In the genomic region with DNA sequence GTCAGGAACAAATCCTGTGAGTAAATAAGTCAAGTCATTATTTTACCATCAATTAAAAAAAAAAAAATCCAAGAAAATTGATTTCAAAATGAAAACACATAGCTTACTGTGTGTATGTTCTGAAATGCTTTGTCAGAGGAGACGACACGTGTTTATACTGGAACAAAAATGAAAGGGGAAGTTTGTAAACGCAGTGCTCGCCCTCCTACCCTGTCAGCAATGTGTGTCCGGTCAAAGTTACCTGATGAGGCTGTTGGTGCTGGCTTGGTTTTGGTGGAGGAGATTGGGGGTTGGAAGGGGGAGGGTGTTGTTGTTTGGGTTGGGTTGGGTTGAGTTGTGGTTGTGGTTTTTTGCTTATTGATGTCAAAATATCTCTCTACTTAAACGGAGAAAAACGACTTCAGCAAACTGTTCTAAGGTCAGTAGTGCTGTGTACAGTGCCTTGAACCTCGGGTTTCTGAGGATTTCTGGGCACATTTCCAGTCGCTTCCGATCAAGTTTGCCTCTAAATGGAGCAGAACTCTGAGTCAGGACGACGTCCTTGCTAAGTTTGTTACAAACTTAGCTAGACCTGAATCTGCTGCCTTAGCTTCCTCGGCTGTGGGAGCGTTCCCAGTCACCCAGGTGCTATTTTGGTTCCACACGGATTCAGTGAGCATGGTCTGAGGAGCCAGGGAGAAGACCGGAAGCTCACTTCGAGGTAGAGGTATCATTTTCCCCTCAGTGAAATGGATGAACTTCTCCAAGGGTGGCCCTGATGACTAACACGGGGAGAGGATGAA, we compare ENCODE assay signal across 9 mouse cellular contexts.
A peak's percentile ranks its signal among the peaks of the same experiment; 100 is the strongest.
DNase-seq lines count a peak whose midpoint lies in the region; ATAC-seq and TF ChIP-seq lines count a peak whose summit lies in the region.
"Had no signal": no experiment of that assay in that cellular context is flagged by ENCODE, and none has a peak within 500 bp of the region (broad histone marks: within the 10 kb centered on the region; RNA-seq: fewer than 3 reads in every experiment).

No protein-coding gene starts in this region.

- no peaks in the 10 kb centered on the region for H3K27me3 ChIP-seq in ES-Bruce4 (ENCODE audit: control insufficient read depth, insufficient read depth, low read length, poor library complexity, severe bottlenecking)
- H3K27me3 ChIP-seq in megakaryocyte, embryonic 14.5 days (replicated peaks), result no peaks in the 10 kb centered on the region
- H3K27me3 ChIP-seq in hindbrain, postnatal 0 days (ENCODE audit: insufficient read depth, low read length), result no peaks in the 10 kb centered on the region
- H3K27me3 ChIP-seq in midbrain, postnatal 0 days (ENCODE audit: insufficient read depth, low read length), result no peaks in the 10 kb centered on the region
- H3K27me3 ChIP-seq: forebrain, embryonic 12.5 days had no signal

- H3K9ac ChIP-seq in ES-Bruce4 (ENCODE audit: low read depth, poor library complexity, severe bottlenecking), result no peak overlapping the region
- H3K9ac ChIP-seq in hindbrain, postnatal 0 days (replicated peaks; ENCODE audit: low read length), result no peak overlapping the region
- H3K9ac ChIP-seq in midbrain, postnatal 0 days (replicated peaks; ENCODE audit: low read length, poor library complexity, severe bottlenecking), result no peak overlapping the region
- H3K9ac ChIP-seq: forebrain, embryonic 12.5 days had no signal

- H3K9me3 ChIP-seq in ES-Bruce4 (replicated peaks; ENCODE audit: control insufficient read depth, insufficient read depth, low read length, poor library complexity, severe bottlenecking), result 0 out of 2 replicates have a peak, but pooled peaks cover 2% of the 10 kb centered on the region
- peaks cover 6% of the 10 kb centered on the region for H3K9me3 ChIP-seq in megakaryocyte, embryonic 14.5 days
- no peaks in the 10 kb centered on the region for H3K9me3 ChIP-seq in hindbrain, postnatal 0 days (ENCODE audit: low read length)
- no peaks in the 10 kb centered on the region for H3K9me3 ChIP-seq in midbrain, postnatal 0 days (ENCODE audit: low read length)
- H3K9me3 ChIP-seq: forebrain, embryonic 12.5 days had no signal

- 66% methylated on average over 18 of the region's 18 CpGs for WGBS in hindbrain, postnatal 0 days
- WGBS in midbrain, postnatal 0 days, result 67% methylated on average over 18 of the region's 18 CpGs

- TF ChIP-seq CTCF in ES-Bruce4 (IDR thresholded peaks at IDR 0.05; ENCODE audit: low read depth, low read length), result no peak
- TF ChIP-seq CTCF in hindbrain, postnatal 0 days (IDR thresholded peaks at IDR 0.05; ENCODE audit: low read depth), result no peak
- TF ChIP-seq CTCF in midbrain, postnatal 0 days (IDR thresholded peaks at IDR 0.05), result no peak

- H3K27ac ChIP-seq in ES-Bruce4 (ENCODE audit: insufficient read depth, low read length), result peak overlapping the region; percentile 81
- H3K27ac ChIP-seq in hindbrain, postnatal 0 days, result no peak overlapping the region
- no peak overlapping the region for H3K27ac ChIP-seq in midbrain, postnatal 0 days (ENCODE audit: low read depth, low read length)
- H3K27ac ChIP-seq: forebrain, embryonic 12.5 days had no signal

- no peak for TF ChIP-seq POLR2A in ES-Bruce4 (IDR thresholded peaks at IDR 0.05; ENCODE audit: insufficient read depth, low read length)

- no peak for ATAC-seq in hindbrain, postnatal 0 days
- no peak for ATAC-seq in midbrain, postnatal 0 days (ENCODE audit: low FRiP score)

- peaks cover 10% of the 10 kb centered on the region for H3K4me1 ChIP-seq in ES-Bruce4 (ENCODE audit: control insufficient read depth, insufficient read depth, low read length)
- peaks cover 14% of the 10 kb centered on the region for H3K4me1 ChIP-seq in megakaryocyte, embryonic 14.5 days
- no peaks in the 10 kb centered on the region for H3K4me1 ChIP-seq in hindbrain, postnatal 0 days (ENCODE audit: insufficient read depth, low read length)
- no peaks in the 10 kb centered on the region for H3K4me1 ChIP-seq in midbrain, postnatal 0 days (ENCODE audit: insufficient read depth, low read length)

- no peak for TF ChIP-seq EP300 in ES-Bruce4 (IDR thresholded peaks at IDR 0.05; ENCODE audit: insufficient read depth, low read depth, low read length)

- peak; percentile 53 to 58 for DNase-seq in left cerebral cortex, postnatal 36 days (ENCODE audit: low spot score in 2 of 2)
- no peak for DNase-seq in left cerebral cortex, adult 11 months (ENCODE audit: low spot score)
- peak; percentile 47 for DNase-seq in adrenal gland, postnatal 25 days
- DNase-seq in thymus, postnatal 14 days, result no peak
- no peak for DNase-seq in hindbrain, postnatal 0 days (ENCODE audit: low spot score)
- DNase-seq in midbrain, postnatal 0 days (ENCODE audit: low spot score), result no peak

- H3K4me2 ChIP-seq in hindbrain, postnatal 0 days (ENCODE audit: low read depth, low read length), result no peak overlapping the region
- no peak overlapping the region for H3K4me2 ChIP-seq in midbrain, postnatal 0 days (ENCODE audit: low read depth, low read length, poor library complexity, severe bottlenecking)
- H3K4me2 ChIP-seq: forebrain, embryonic 12.5 days had no signal

- no peaks in the 10 kb centered on the region for H3K36me3 ChIP-seq in ES-Bruce4 (ENCODE audit: control insufficient read depth, insufficient read depth, low read length, poor library complexity, severe bottlenecking)
- no peaks in the 10 kb centered on the region for H3K36me3 ChIP-seq in megakaryocyte, embryonic 14.5 days (replicated peaks; ENCODE audit: low read length)
- H3K36me3 ChIP-seq in hindbrain, postnatal 0 days (ENCODE audit: insufficient read depth, low read length), result no peaks in the 10 kb centered on the region
- H3K36me3 ChIP-seq in midbrain, postnatal 0 days (ENCODE audit: insufficient read depth, low read length), result no peaks in the 10 kb centered on the region
- H3K36me3 ChIP-seq: forebrain, embryonic 12.5 days had no signal

- no peak overlapping the region for H3K4me3 ChIP-seq in ES-Bruce4 (ENCODE audit: low read depth, low read length)
- peak overlapping the region; percentile 86 for H3K4me3 ChIP-seq in megakaryocyte, embryonic 14.5 days (replicated peaks)
- H3K4me3 ChIP-seq in hindbrain, postnatal 0 days (ENCODE audit: low read length), result no peak overlapping the region
- H3K4me3 ChIP-seq in midbrain, postnatal 0 days (ENCODE audit: low read depth, low read length), result no peak overlapping the region
- H3K4me3 ChIP-seq: forebrain, embryonic 12.5 days had no signal

- intact Hi-C loops in left cerebral cortex, postnatal 36 days (cut with DNase I), result loop anchor here (2.0 kb wide), 1 partner anchor 111 kb away; the partner anchor contains the start of gene Frmd6

Comparison
In these comparisons a context has a peak if more than half of its experiments do, and no peak if none do; other contexts are left out.
1. DNase-seq: peak in left cerebral cortex, postnatal 36 days (2 of 2) and adrenal gland, postnatal 25 days (single experiment); none in left cerebral cortex, adult 11 months (single experiment), thymus, postnatal 14 days (single experiment), hindbrain, postnatal 0 days (single experiment) and midbrain, postnatal 0 days (single experiment).